Mouse (Mus musculus) liver, embryonic 12.5 days (tissue): ENCODE data around the gene Trpt1. TPM values are rescaled to one million over a fixed set of nuclear protein-coding genes. Genes with fewer than 3 reads are reported as not detected.
"Not testable (repeated sequence)": the region's sequence is repeated elsewhere in the genome, so short reads cannot be mapped to it uniquely, and the experiment has no call there.

Experiments used
- ATAC-seq: fragments of 200-750 bp; cut with Nextera tagmentation; 2 replicates; pipeline ENCODE4 v1.8.0; 2017; ENCODE audit warnings: moderate number of reproducible peaks, mild to moderate bottlenecking, moderate library complexity
- H3K27ac ChIP-seq: fragments of 300-500 bp; sonication (generic); 2 replicates; pipeline ENCODE4 v1.5.1; 2016; ENCODE audit warnings: mild to moderate bottlenecking
- H3K27me3 ChIP-seq: fragments of 300-500 bp; sonication (generic); replicated peaks from 2 replicates; pipeline ENCODE4 v1.6.1; 2016; ENCODE audit warnings: mild to moderate bottlenecking, moderate library complexity
- H3K36me3 ChIP-seq: fragments of 300-500 bp; sonication (generic); 2 replicates; pipeline ENCODE4 v1.6.1; 2016; ENCODE audit warnings: mild to moderate bottlenecking, moderate library complexity
- H3K4me1 ChIP-seq: fragments of 300-500 bp; sonication (generic); 2 replicates; pipeline ENCODE4 v1.6.1; 2016
- H3K4me2 ChIP-seq: fragments of 300-500 bp; sonication (generic); 2 replicates; pipeline ENCODE4 v1.6.1; 2016; ENCODE audit warnings: mild to moderate bottlenecking, moderate library complexity
- H3K4me3 ChIP-seq: fragments of 300-500 bp; sonication (generic); 2 replicates; pipeline ENCODE4 v1.5.1; 2016; ENCODE audit warnings: mild to moderate bottlenecking, moderate library complexity
- H3K9ac ChIP-seq: fragments of 300-500 bp; sonication (generic); 2 replicates; pipeline ENCODE4 v1.6.1; 2016; ENCODE audit warnings: mild to moderate bottlenecking, moderate library complexity
- H3K9me3 ChIP-seq: fragments of 300-500 bp; sonication (generic); replicated peaks from 2 replicates; pipeline ENCODE4 v1.6.1; 2016; ENCODE audit warnings: mild to moderate bottlenecking, moderate library complexity
- WGBS: fragments of 180-500 bp; shearing (Covaris S2); methylation state at CpG from one replicate; pipeline ENCODE4 v1.1.7; 2016; ENCODE audit not compliant: insufficient replicate concordance; 5-methylcytosine and 5-hydroxymethylcytosine counted together
- polyA plus RNA-seq: library from polyadenylated mRNA; unstranded; fragments of >200 nt; fragmentation: Nextera tagmentation; extraction: Ambion mirVana; gene quantifications from 2 replicates; pipeline ENCODE4 v1.2.1, GENCODE M21; 2016

Gene Trpt1
- polyA plus RNA-seq, 1 experiment from 2014 or later = 2.2 TPM

- Histone ChIP-seq H3K9me3 (no peaks in the 10 kb centered on the region), H3K27ac (peak overlapping the region; percentile 84), H3K4me2 (peak overlapping the region; percentile 99), H3K9ac (peak overlapping the region; percentile 87), H3K36me3 (peaks cover 29% of the 10 kb centered on the region), H3K27me3 (no peaks in the 10 kb centered on the region), H3K4me3 (peak overlapping the region; percentile 71), H3K4me1 (peaks cover 46% of the 10 kb centered on the region)
- WGBS = 5% methylated on average over 8 of the region's 8 CpGs
- ATAC-seq = no peak
Observed at GRCm38 (mm10) chr19:6987904-6988285, 8.0 kb upstream of the Trpt1 start.

- Histone ChIP-seq H3K27ac (no peak overlapping the region), H3K4me1 (peaks cover 60% of the 10 kb centered on the region), H3K9me3 (no peaks in the 10 kb centered on the region), H3K9ac (no peak overlapping the region), H3K36me3 (peaks cover 16% of the 10 kb centered on the region; the same call in 1 of the 2 replicates), H3K4me3 (no peak overlapping the region), H3K4me2 (no peak overlapping the region), H3K27me3 (no peaks in the 10 kb centered on the region)
- no peak for ATAC-seq
- WGBS = 83% methylated on average over 8 of the region's 8 CpGs
Observed at GRCm38 (mm10) chr19:6989251-6989650, 6.7 kb upstream of the Trpt1 start.

- Histone ChIP-seq H3K27ac (no peak overlapping the region), H3K9ac (no peak overlapping the region), H3K4me3 (no peak overlapping the region), H3K27me3 (no peaks in the 10 kb centered on the region), H3K4me1 (peaks cover 65% of the 10 kb centered on the region), H3K9me3 (no peaks in the 10 kb centered on the region), H3K36me3 (0 out of 2 replicates have a peak, but pooled peaks cover 4% of the 10 kb centered on the region), H3K4me2 (no peak overlapping the region)
- 83% methylated on average over 6 of the region's 6 CpGs for WGBS
- ATAC-seq = no peak
Observed at GRCm38 (mm10) chr19:6990712-6991111, 5.2 kb upstream of the Trpt1 start.

DNA sequence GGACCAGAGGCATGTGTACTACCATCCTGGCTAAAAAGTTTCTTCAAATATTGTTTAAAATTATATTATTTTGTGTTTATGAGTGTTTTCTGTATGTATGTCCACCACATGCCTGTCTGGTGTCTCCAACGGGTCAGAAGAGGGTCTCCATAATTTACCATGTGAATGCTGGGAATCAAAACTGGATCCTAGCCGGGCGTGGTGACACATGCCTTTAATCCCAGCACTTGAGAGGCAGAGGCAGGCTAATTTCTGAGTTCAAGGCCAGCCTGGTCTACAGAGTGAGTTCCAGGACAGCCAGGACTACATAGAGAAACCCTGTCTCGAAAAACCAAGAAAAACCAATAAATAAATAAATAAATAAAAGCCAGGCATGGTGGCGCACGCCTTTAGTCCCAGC lies 4.8 kb upstream of the Trpt1 start:
- not testable (repeated sequence) for H3K27ac ChIP-seq, H3K9ac ChIP-seq, ATAC-seq, H3K9me3 ChIP-seq, H3K4me3 ChIP-seq, H3K4me2 ChIP-seq, H3K36me3 ChIP-seq, H3K27me3 ChIP-seq
- H3K4me1 ChIP-seq = peaks cover 65% of the 10 kb centered on the region
- 76% methylated on average over 6 of the region's 6 CpGs for WGBS

GRCm38 (mm10) chr19:6992011-6992858 lies 3.7 kb upstream of the Trpt1 start, which contains the start of gene Dnajc4:
Dnajc4 (minus strand) TSS chr19:6992572.
- peaks cover 65% of the 10 kb centered on the region for H3K4me1 ChIP-seq
- 0 out of 2 replicates have a peak, but pooled peaks cover 3% of the 10 kb centered on the region for H3K36me3 ChIP-seq

GRCm38 (mm10) chr19:6993011-6993770 lies 2.7 kb upstream of the Trpt1 start:
- 61% methylated on average over 14 of the region's 14 CpGs for WGBS
- no peak for ATAC-seq
- Histone ChIP-seq H3K27ac (peak overlapping the region; percentile 71), H3K4me2 (peak overlapping the region; percentile 98), H3K4me1 (peaks cover 58% of the 10 kb centered on the region), H3K27me3 (no peaks in the 10 kb centered on the region), H3K9me3 (no peaks in the 10 kb centered on the region), H3K36me3 (peaks cover 8% of the 10 kb centered on the region), H3K9ac (peak overlapping the region; percentile 77), H3K4me3 (peak overlapping the region; percentile 74)

More at GRCm38 (mm10) chr19:6992011-6992858, 3.7 kb upstream of the Trpt1 start, which contains the start of gene Dnajc4:
- peak within 1 kb of the TSS; percentile 74 for H3K4me3 ChIP-seq
- no peaks in the 10 kb centered on the region for H3K27me3 ChIP-seq
- peak within 1 kb of the TSS; percentile 71 for H3K27ac ChIP-seq
- 3% methylated on average over 37 of the region's 37 CpGs for WGBS
- H3K9ac ChIP-seq = peak within 1 kb of the TSS; percentile 79
- no peaks in the 10 kb centered on the region for H3K9me3 ChIP-seq
- H3K4me2 ChIP-seq = peak within 1 kb of the TSS; percentile 98
- peak; percentile 93 for ATAC-seq

- no peaks in the 10 kb centered on the region for H3K27me3 ChIP-seq
- peak overlapping the region; percentile 71; the same call in 1 of the 2 replicates for H3K27ac ChIP-seq
- H3K36me3 ChIP-seq = peaks cover 16% of the 10 kb centered on the region
- H3K9me3 ChIP-seq = no peaks in the 10 kb centered on the region
- no peak overlapping the region for H3K4me2 ChIP-seq
- peaks cover 57% of the 10 kb centered on the region for H3K4me1 ChIP-seq
- no peak overlapping the region for H3K4me3 ChIP-seq
- H3K9ac ChIP-seq = no peak overlapping the region
- no peak for ATAC-seq
- WGBS = 86% methylated on average over 8 of the region's 8 CpGs
Observed at GRCm38 (mm10) chr19:6994002-6994401, 1.9 kb upstream of the Trpt1 start.

GRCm38 (mm10) chr19:6994489-6994888 lies 1.4 kb upstream of the Trpt1 start:
- peaks cover 62% of the 10 kb centered on the region for H3K4me1 ChIP-seq
- H3K4me2 ChIP-seq = peak overlapping the region; percentile 93
- peaks cover 18% of the 10 kb centered on the region for H3K36me3 ChIP-seq
- 0 out of 2 replicates have a peak overlapping the region, but pooled peaks have one; percentile 75 for H3K27ac ChIP-seq
- no peaks in the 10 kb centered on the region for H3K27me3 ChIP-seq
- H3K9me3 ChIP-seq = no peaks in the 10 kb centered on the region
- WGBS = 81% methylated on average over 8 of the region's 8 CpGs
- no peak overlapping the region for H3K9ac ChIP-seq
- no peak overlapping the region for H3K4me3 ChIP-seq
- no peak for ATAC-seq

- peak overlapping the region; percentile 75 for H3K27ac ChIP-seq
Observed at GRCm38 (mm10) chr19:6995255-6995991, 508 bp upstream of the Trpt1 start.

GRCm38 (mm10) chr19:6997721-6998290 lies 1.9 kb downstream of the Trpt1 start:
- 75% methylated on average over 9 of the region's 9 CpGs for WGBS
- Histone ChIP-seq H3K4me1 (peaks cover 54% of the 10 kb centered on the region), H3K9ac (no peak overlapping the region), H3K27me3 (no peaks in the 10 kb centered on the region), H3K36me3 (peaks cover 52% of the 10 kb centered on the region), H3K4me3 (no peak overlapping the region), H3K9me3 (no peaks in the 10 kb centered on the region), H3K27ac (no peak overlapping the region), H3K4me2 (no peak overlapping the region)
- ATAC-seq = no peak

More at GRCm38 (mm10) chr19:6995255-6995991, 508 bp upstream of the Trpt1 start:
- H3K9me3 ChIP-seq = no peaks in the 10 kb centered on the region
- H3K27me3 ChIP-seq = no peaks in the 10 kb centered on the region
- peaks cover 63% of the 10 kb centered on the region for H3K4me1 ChIP-seq
- H3K4me2 ChIP-seq = peak overlapping the region; percentile 93
- no peak for ATAC-seq
- H3K4me3 ChIP-seq = peak overlapping the region; percentile 66
- H3K9ac ChIP-seq = peak overlapping the region; percentile 74
- H3K36me3 ChIP-seq = peaks cover 28% of the 10 kb centered on the region
- 37% methylated on average over 21 of the region's 21 CpGs for WGBS

- Histone ChIP-seq H3K4me2 (no peak overlapping the region), H3K36me3 (peaks cover 69% of the 10 kb centered on the region), H3K4me3 (no peak overlapping the region), H3K9ac (no peak overlapping the region), H3K9me3 (no peaks in the 10 kb centered on the region), H3K27ac (no peak overlapping the region), H3K27me3 (no peaks in the 10 kb centered on the region), H3K4me1 (peaks cover 37% of the 10 kb centered on the region)
- WGBS = 84% methylated on average over 19 of the region's 19 CpGs
- no peak for ATAC-seq
Observed at GRCm38 (mm10) chr19:6999360-7000063, 3.6 kb downstream of the Trpt1 start.
